Mouse (Mus musculus) T-helper 2 cell (primary cell): ENCODE measurements around the gene Megf6.

Experiments
- in situ Hi-C: fragments of 300-600 bp; cut with MboI, MseI; formaldehyde crosslinking; loops from one replicate; pipeline ENCODE4 v1.15.1; 2025; ENCODE audit warnings: high pct_unique_total_duplicates

Gene Megf6

GRCm38 (mm10) chr4:154159961-154160537 is 10.5 kb upstream of the Megf6 start:
- in situ Hi-C loops = no loop called here

GRCm38 (mm10) chr4:154160538-154161390 is 9.8 kb upstream of the Megf6 start, which contains the start of gene Tprgl:
Gene Tprgl (minus strand): TSS chr4:154160666.
- in situ Hi-C loops = no loop called here

GRCm38 (mm10) chr4:154163296-154163695 is 7.2 kb upstream of the Megf6 start:
- in situ Hi-C loops = no loop called here

GRCm38 (mm10) chr4:154167053-154167452 is 3.5 kb upstream of the Megf6 start:
- in situ Hi-C loops = loop anchor here (5.0 kb wide), 1 partner anchor 40 kb away; no protein-coding TSS in a partner anchor

DNA sequence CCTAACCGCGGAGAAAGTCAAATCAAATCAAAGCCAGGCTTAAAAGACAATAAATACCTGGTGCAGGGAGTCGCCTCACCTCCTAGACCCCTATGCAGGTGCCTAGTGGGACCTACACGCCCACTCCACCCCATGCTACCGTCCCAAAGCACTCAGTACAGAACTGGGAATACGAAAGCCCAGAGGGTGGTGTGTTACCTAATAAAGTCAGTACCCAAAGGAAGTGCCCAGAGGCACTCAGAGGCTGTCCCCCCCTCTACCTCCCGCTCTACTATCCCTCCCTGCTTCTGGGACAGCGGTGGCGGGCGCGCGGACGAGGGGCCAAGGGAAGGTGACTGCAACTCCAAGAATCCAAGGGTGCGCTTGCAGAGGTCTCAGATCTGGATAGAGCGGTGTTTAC is 509 bp upstream of the Megf6 start:
- in situ Hi-C loops = no loop called here

GRCm38 (mm10) chr4:154171151-154171930 is 811 bp downstream of the Megf6 start:
- in situ Hi-C loops = no loop called here

DNA sequence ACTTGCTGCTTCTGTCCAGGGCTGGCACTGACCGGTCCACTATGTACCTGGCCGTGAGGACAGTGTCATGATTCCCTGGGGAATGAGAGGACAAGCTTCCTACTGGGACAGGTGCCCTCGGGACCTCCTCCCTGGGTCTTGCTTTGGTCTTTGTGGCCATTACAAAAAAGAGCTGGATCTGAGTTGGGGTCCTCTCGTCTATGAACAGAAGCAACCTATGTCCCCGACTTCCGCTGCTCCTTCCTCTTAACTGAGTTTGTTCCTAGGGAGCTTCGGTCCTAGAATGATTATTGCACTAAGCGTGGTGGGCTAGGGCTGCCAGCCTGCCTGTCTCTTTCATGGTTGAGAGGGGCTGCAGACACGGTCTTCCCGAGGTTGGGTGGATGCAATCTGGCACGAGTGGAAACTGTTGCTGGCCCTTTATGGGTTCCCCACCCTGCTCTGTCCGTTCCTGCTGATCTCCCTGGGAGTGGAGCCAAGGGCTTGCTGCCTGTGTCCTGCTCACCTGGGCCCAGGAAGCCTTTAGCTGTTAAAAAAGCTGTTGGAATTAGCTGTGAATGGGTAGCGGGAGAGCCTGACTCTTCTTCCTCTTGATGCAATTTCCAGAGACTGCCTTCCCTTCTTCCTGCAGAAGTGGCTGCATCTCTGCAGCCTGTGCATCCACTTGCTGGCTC is 1.5 kb downstream of the Megf6 start:
- in situ Hi-C loops = no loop called here

DNA sequence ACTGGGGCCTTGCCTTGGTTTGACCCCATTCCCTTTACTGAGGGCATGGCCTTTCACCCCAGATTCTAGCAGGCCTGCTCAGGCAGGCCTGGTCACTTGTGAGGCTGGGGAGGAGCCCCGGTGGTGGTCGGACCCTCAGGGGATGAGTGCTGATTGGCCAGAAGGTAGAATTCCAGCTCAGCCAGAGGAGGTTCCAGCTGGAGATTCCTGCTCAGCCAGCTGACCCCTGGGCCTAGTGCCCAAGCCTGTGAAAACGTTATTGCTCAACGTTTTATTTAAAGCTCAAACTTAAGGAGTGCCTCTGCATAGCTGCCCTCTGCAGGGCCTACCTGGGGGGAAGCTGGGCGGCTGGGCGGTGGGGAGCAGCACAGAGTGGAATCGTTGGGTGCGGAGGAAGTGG is 6.7 kb downstream of the Megf6 start:
- in situ Hi-C loops = no loop called here

DNA sequence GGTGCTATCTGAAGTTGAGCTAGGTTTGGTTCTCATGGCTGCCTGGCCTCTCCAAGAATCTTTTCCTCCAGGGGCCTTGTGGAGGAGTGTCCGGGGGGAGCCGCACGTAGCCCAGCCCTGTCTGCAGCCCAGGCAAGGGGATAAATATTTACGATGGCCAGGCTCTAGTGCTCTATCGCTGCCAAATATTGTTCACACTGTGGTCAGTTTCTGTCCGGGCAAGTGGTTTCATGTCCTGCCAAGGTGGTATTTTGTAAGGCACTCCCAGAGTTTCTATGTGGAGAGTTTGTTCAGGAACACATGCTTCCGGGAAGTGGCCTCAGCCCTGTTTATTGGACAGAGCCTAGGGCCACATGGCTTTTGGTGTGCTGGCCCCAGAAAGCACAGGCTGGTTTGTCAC is 10.5 kb downstream of the Megf6 start:
- in situ Hi-C loops = no loop called here

GRCm38 (mm10) chr4:154183566-154183965 is 13.0 kb downstream of the Megf6 start:
- in situ Hi-C loops = no loop called here

- in situ Hi-C loops = no loop called here
These were observed 14.5 kb downstream of the Megf6 start for GRCm38 (mm10) chr4:154185001-154185400.

- in situ Hi-C loops = no loop called here
These were observed 15.5 kb downstream of the Megf6 start for GRCm38 (mm10) chr4:154186002-154186537.

- in situ Hi-C loops = no loop called here
These were observed 18.4 kb downstream of the Megf6 start for GRCm38 (mm10) chr4:154188948-154189347.

- in situ Hi-C loops = no loop called here
These were observed 27.4 kb downstream of the Megf6 start for GRCm38 (mm10) chr4:154197961-154198360.

GRCm38 (mm10) chr4:154198377-154198961 is 27.9 kb downstream of the Megf6 start:
- in situ Hi-C loops = no loop called here

GRCm38 (mm10) chr4:154201511-154201910 is 31.0 kb downstream of the Megf6 start:
- in situ Hi-C loops = no loop called here

GRCm38 (mm10) chr4:154204532-154204931 is 34.0 kb downstream of the Megf6 start:
- in situ Hi-C loops = no loop called here

- in situ Hi-C loops = loop anchor here (5.0 kb wide), 1 partner anchor 38 kb away; no protein-coding TSS in a partner anchor
These were observed 34.9 kb downstream of the Megf6 start for GRCm38 (mm10) chr4:154205392-154205791.

GRCm38 (mm10) chr4:154207261-154207660 is 36.7 kb downstream of the Megf6 start:
- in situ Hi-C loops = loop anchor here (5.0 kb wide), 1 partner anchor 40 kb away; no protein-coding TSS in a partner anchor

DNA sequence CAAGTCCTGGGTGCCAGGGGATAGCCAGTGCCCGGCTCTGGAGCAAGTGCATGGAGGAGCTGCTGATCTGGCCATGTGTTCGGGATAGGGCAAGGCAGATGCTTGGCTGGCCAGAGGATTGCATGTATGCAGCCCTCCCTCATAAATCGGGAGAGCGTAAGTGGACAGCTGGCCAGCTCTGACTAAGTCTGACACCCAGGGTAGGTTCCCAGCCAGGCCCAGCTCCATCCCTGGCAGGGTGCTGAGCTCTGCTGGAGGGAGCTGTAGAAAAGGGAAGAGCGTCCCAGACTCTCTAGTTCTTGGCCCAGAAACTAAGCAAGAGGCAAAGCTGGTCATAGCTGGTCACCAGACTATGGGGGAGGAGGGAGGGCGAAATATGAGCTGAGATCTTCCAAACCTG is 38.5 kb downstream of the Megf6 start:
- in situ Hi-C loops = loop anchor here (5.0 kb wide), 1 partner anchor 42 kb away; no protein-coding TSS in a partner anchor

- in situ Hi-C loops = loop anchor here (5.0 kb wide), 1 partner anchor 43 kb away; no protein-coding TSS in a partner anchor
These were observed 39.3 kb downstream of the Megf6 start for GRCm38 (mm10) chr4:154209825-154210224.
